Comparison of ENCODE assay signal across 16 mouse cellular contexts in genomic region chr19:4612181-4612961, GRCm38 (mm10). TPM values are rescaled to one million over a fixed set of nuclear protein-coding genes. Genes with fewer than 3 reads are reported as not detected.
DNase-seq lines count a peak whose midpoint lies in the region; ATAC-seq lines count a peak whose summit lies in the region.
"Had no signal": no experiment of that assay in that cellular context is flagged by ENCODE, and none has a peak within 500 bp of the region (broad histone marks: within the 10 kb centered on the region; RNA-seq: fewer than 3 reads in every experiment).

No protein-coding gene starts in this region.

- DNase-seq in heart, adult 11 months = peak; percentile 92
- no peak for DNase-seq in midbrain, embryonic 11.5 days (ENCODE audit: low spot score, missing footprints)
- no peak for DNase-seq in layer of hippocampus, adult 9-10 months (ENCODE audit: low spot score)
- DNase-seq: cerebellum, postnatal 10 days; gastrocnemius, postnatal 36 days; layer of hippocampus, adult 9-11 months had no signal

- no peak overlapping the region for H3K4me3 ChIP-seq in heart, embryonic 11.5 days (ENCODE audit: low read depth, low read length)
- H3K4me3 ChIP-seq in midbrain, embryonic 16.5 days (ENCODE audit: low read depth, low read length) = no peak overlapping the region
- no peak overlapping the region for H3K4me3 ChIP-seq in midbrain, embryonic 11.5 days (ENCODE audit: low read depth, low read length)
- H3K4me3 ChIP-seq in hindbrain, embryonic 16.5 days (ENCODE audit: low read length) = no peak overlapping the region
- H3K4me3 ChIP-seq: heart, embryonic 15.5 days; liver, embryonic 12.5 days had no signal

- H3K9ac ChIP-seq in heart, embryonic 11.5 days (ENCODE audit: low read depth, low read length) = no peak overlapping the region
- peak overlapping the region; percentile 15; the same call in 1 of the 2 replicates for H3K9ac ChIP-seq in midbrain, embryonic 16.5 days (ENCODE audit: low read depth, low read length)
- no peak overlapping the region for H3K9ac ChIP-seq in midbrain, embryonic 11.5 days (ENCODE audit: low read length)
- H3K9ac ChIP-seq in hindbrain, embryonic 16.5 days (ENCODE audit: low read depth, low read length) = peak overlapping the region; percentile 8; the same call in 1 of the 2 replicates
- H3K9ac ChIP-seq: heart, embryonic 15.5 days; liver, embryonic 12.5 days had no signal

- H3K36me3 ChIP-seq in heart, embryonic 11.5 days (ENCODE audit: control insufficient read depth, insufficient read depth, low read length) = peaks cover 12% of the 10 kb centered on the region
- peaks cover 10% of the 10 kb centered on the region for H3K36me3 ChIP-seq in midbrain, embryonic 16.5 days (ENCODE audit: control insufficient read depth, insufficient read depth, low read length)
- H3K36me3 ChIP-seq in midbrain, embryonic 11.5 days (ENCODE audit: control insufficient read depth, insufficient read depth, low read length) = peaks cover 9% of the 10 kb centered on the region
- peaks cover 20% of the 10 kb centered on the region for H3K36me3 ChIP-seq in hindbrain, embryonic 16.5 days (ENCODE audit: control insufficient read depth, insufficient read depth, low read length)

- peaks cover 15% of the 10 kb centered on the region for H3K4me1 ChIP-seq in heart, embryonic 11.5 days (ENCODE audit: control insufficient read depth, insufficient read depth, low read length)
- H3K4me1 ChIP-seq in midbrain, embryonic 16.5 days (ENCODE audit: control insufficient read depth, insufficient read depth, low read length) = peaks cover 29% of the 10 kb centered on the region
- peaks cover 12% of the 10 kb centered on the region for H3K4me1 ChIP-seq in midbrain, embryonic 11.5 days (ENCODE audit: control insufficient read depth, insufficient read depth, low read length)
- H3K4me1 ChIP-seq in hindbrain, embryonic 16.5 days (ENCODE audit: control insufficient read depth, insufficient read depth, low read depth, low read length) = peaks cover 32% of the 10 kb centered on the region

- WGBS in heart, embryonic 11.5 days (ENCODE audit: insufficient replicate concordance) = 87% methylated on average over 19 of the region's 19 CpGs
- 92% methylated on average over 17 of the region's 19 CpGs for WGBS in midbrain, embryonic 16.5 days
- 90% methylated on average over 19 of the region's 19 CpGs for WGBS in midbrain, embryonic 11.5 days
- WGBS in hindbrain, embryonic 16.5 days = 93% methylated on average over 19 of the region's 19 CpGs

- no peak overlapping the region for H3K4me2 ChIP-seq in heart, embryonic 11.5 days
- no peak overlapping the region; the same call in 1 of the 2 replicates for H3K4me2 ChIP-seq in midbrain, embryonic 16.5 days (ENCODE audit: low read length)
- no peak overlapping the region for H3K4me2 ChIP-seq in midbrain, embryonic 11.5 days
- no peak overlapping the region; the same call in 1 of the 2 replicates for H3K4me2 ChIP-seq in hindbrain, embryonic 16.5 days (ENCODE audit: low read length)
- H3K4me2 ChIP-seq: heart, embryonic 15.5 days; liver, embryonic 12.5 days had no signal

- no peak overlapping the region for H3K27ac ChIP-seq in heart, embryonic 11.5 days (ENCODE audit: low read depth, low read length)
- no peak overlapping the region for H3K27ac ChIP-seq in midbrain, embryonic 16.5 days (ENCODE audit: low read length)
- no peak overlapping the region for H3K27ac ChIP-seq in midbrain, embryonic 11.5 days (ENCODE audit: low read depth, low read length)
- H3K27ac ChIP-seq in hindbrain, embryonic 16.5 days (ENCODE audit: low read depth, low read length) = no peak overlapping the region
- H3K27ac ChIP-seq: heart, embryonic 15.5 days; kidney, postnatal 0 days; liver, embryonic 12.5 days had no signal

- no peaks in the 10 kb centered on the region for H3K9me3 ChIP-seq in heart, embryonic 11.5 days (replicated peaks; ENCODE audit: control insufficient read depth, low read length)
- no peaks in the 10 kb centered on the region for H3K9me3 ChIP-seq in midbrain, embryonic 16.5 days (replicated peaks; ENCODE audit: control insufficient read depth, low read length, poor library complexity, severe bottlenecking)
- H3K9me3 ChIP-seq in midbrain, embryonic 11.5 days (ENCODE audit: control insufficient read depth, low read length) = no peaks in the 10 kb centered on the region
- H3K9me3 ChIP-seq in hindbrain, embryonic 16.5 days (ENCODE audit: control insufficient read depth, low read length) = no peaks in the 10 kb centered on the region
- H3K9me3 ChIP-seq: heart, embryonic 15.5 days; liver, embryonic 12.5 days had no signal

- ATAC-seq in heart, embryonic 11.5 days (replicated peaks; ENCODE audit: insufficient number of reproducible peaks, low FRiP score, low TSS enrichment) = no peak
- no peak for ATAC-seq in midbrain, embryonic 16.5 days
- ATAC-seq in midbrain, embryonic 11.5 days (ENCODE audit: low FRiP score) = no peak
- ATAC-seq in hindbrain, embryonic 16.5 days = no peak
- no peak for ATAC-seq in CD4-positive, CD25-positive, alpha-beta regulatory T cell, adult 4 months
- ATAC-seq: liver, embryonic 12.5 days; lung, postnatal 0 days; Patski had no signal

- peaks cover 7% of the 10 kb centered on the region; the same call in 1 of the 2 replicates for H3K27me3 ChIP-seq in heart, embryonic 11.5 days (ENCODE audit: control insufficient read depth, insufficient read depth, low read length)
- H3K27me3 ChIP-seq in midbrain, embryonic 16.5 days (ENCODE audit: control insufficient read depth, insufficient read depth, low read depth, low read length) = no peaks in the 10 kb centered on the region
- H3K27me3 ChIP-seq in midbrain, embryonic 11.5 days (ENCODE audit: control insufficient read depth, insufficient read depth, low read length) = peaks cover 2% of the 10 kb centered on the region; the same call in 1 of the 2 replicates
- no peaks in the 10 kb centered on the region for H3K27me3 ChIP-seq in hindbrain, embryonic 16.5 days (replicated peaks; ENCODE audit: control insufficient read depth, insufficient read depth, low read length)
- H3K27me3 ChIP-seq: CH12.LX, Patski had no signal

RNA-seq across cellular contexts. Expression of gene Lrfn4, which starts 3.1 kb away (rescaled TPM):
- 4.7 TPM in 2 replicates for polyA plus RNA-seq in heart, embryonic 11.5 days (2014; fragmentation: Nextera tagmentation; extraction: Ambion mirVana)
- polyA plus RNA-seq in midbrain, embryonic 16.5 days (2015; fragmentation: Nextera tagmentation; extraction: Ambion mirVana) = 10.4 and 11.3 TPM in 2 replicates
- polyA plus RNA-seq in midbrain, embryonic 11.5 days (2014; fragmentation: Nextera tagmentation; extraction: Ambion mirVana) = 7.5 and 7.6 TPM in 2 replicates
- 8.0 and 10.5 TPM in 2 replicates for polyA plus RNA-seq in hindbrain, embryonic 16.5 days (2015; fragmentation: Nextera tagmentation; extraction: Ambion mirVana)
- polyA plus RNA-seq in CD4-positive, CD25-positive, alpha-beta regulatory T cell, adult 4 months (2017; shearing (Covaris generic)) = not detected

RNA-seq across cellular contexts. Expression of gene Rce1, which starts 13.1 kb away (rescaled TPM):
- 39.0 and 39.9 TPM in 2 replicates for polyA plus RNA-seq in heart, embryonic 11.5 days (2014; fragmentation: Nextera tagmentation; extraction: Ambion mirVana)
- polyA plus RNA-seq in midbrain, embryonic 16.5 days (2015; fragmentation: Nextera tagmentation; extraction: Ambion mirVana) = 51.4 and 52.4 TPM in 2 replicates
- 61.0 and 68.7 TPM in 2 replicates for polyA plus RNA-seq in midbrain, embryonic 11.5 days (2014; fragmentation: Nextera tagmentation; extraction: Ambion mirVana)
- polyA plus RNA-seq in hindbrain, embryonic 16.5 days (2015; fragmentation: Nextera tagmentation; extraction: Ambion mirVana) = 51.8 and 54.8 TPM in 2 replicates
- polyA plus RNA-seq in CD4-positive, CD25-positive, alpha-beta regulatory T cell, adult 4 months (2017; shearing (Covaris generic)) = 10 to 100 TPM; 45.3 to 50.7 TPM

Comparison
In these comparisons a context has a peak if more than half of its experiments do, and no peak if none do; other contexts are left out.
1. H3K9ac ChIP-seq: peak in midbrain, embryonic 16.5 days (single experiment) and hindbrain, embryonic 16.5 days (single experiment); none in heart, embryonic 11.5 days (single experiment) and midbrain, embryonic 11.5 days (single experiment).